Mouse (Mus musculus): ENCODE data around the gene Me1. TPM values are rescaled to one million over a fixed set of nuclear protein-coding genes. Genes with fewer than 3 reads are reported as not detected.

Gene Me1
- total RNA-seq (2023; ENCODE audit: inconsistent age): not detected in 4 replicates

GRCm38 (mm10) chr9:86695818-86696261, at the start of gene Me1:
TSS of gene Me1 (minus strand) at chr9:86695953.

GRCm38 (mm10) chr9:86742959-86743911, 47.5 kb upstream of the Me1 start, which contains the start of gene Prss35:
TSS of gene Prss35 (plus strand) at chr9:86743649.

GRCm38 (mm10) chr9:86571540-86572135, 124.1 kb downstream of the Me1 start, which contains the start of the genes Pgm3 and Rwdd2a:
TSS of gene Pgm3 (minus strand) at chr9:86571842.
TSS of gene Rwdd2a (plus strand) at chr9:86571991.

Other genes starting within 250 kb of the Me1 start
- gene Ube2cbp, start 231.0 kb downstream of the Me1 start, total RNA-seq (2023; ENCODE audit: inconsistent age): 3.4 to 4.7 TPM (median 3.9 TPM) in 4 replicates
- gene Dop1a, start 228.8 kb downstream of the Me1 start, total RNA-seq (2023; ENCODE audit: inconsistent age): 54.0 to 65.4 TPM (median 57.1 TPM) in 4 replicates
- gene Pgm3, start 124.1 kb downstream of the Me1 start, total RNA-seq (2023; ENCODE audit: inconsistent age): 13.0 to 14.5 TPM (median 13.2 TPM) in 4 replicates
- 0.78 to 2.2 TPM (median 1.3 TPM) in 4 replicates for gene Rwdd2a, start 124.0 kb downstream of the Me1 start, total RNA-seq (2023; ENCODE audit: inconsistent age)
- not detected in 4 replicates for gene Prss35, start 47.7 kb upstream of the Me1 start, total RNA-seq (2023; ENCODE audit: inconsistent age)
- not detected in 4 replicates for gene Snap91, start 184.7 kb upstream of the Me1 start, total RNA-seq (2023; ENCODE audit: inconsistent age)